Mouse (Mus musculus) kidney, postnatal 25 days (tissue): ENCODE data around the gene Arhgap27.

Experiments used
- DNase-seq, 2 experiments: peaks; one replicate each; pipeline ENCODE4 v3.0.0; 2021; ENCODE audit warnings: mixed read lengths in 2 of 2

The Arhgap27 gene

GRCm38 (mm10) chr11:103380460-103380859 lies 17.0 kb upstream of the Arhgap27 start:
- DNase-seq: peak in 1 of 2 experiments; percentile 4

GRCm38 (mm10) chr11:103378341-103378740 lies 14.8 kb upstream of the Arhgap27 start:
- DNase-seq: no peak

GRCm38 (mm10) chr11:103375772-103376171 lies 12.3 kb upstream of the Arhgap27 start:
- no peak for DNase-seq

- peak in 1 of 2 experiments; percentile 49 for DNase-seq
Observed at GRCm38 (mm10) chr11:103375258-103375657, 11.8 kb upstream of the Arhgap27 start.

GRCm38 (mm10) chr11:103373922-103374321 lies 10.4 kb upstream of the Arhgap27 start:
- DNase-seq: no peak

- DNase-seq: no peak
Observed at GRCm38 (mm10) chr11:103372561-103372960, 9.1 kb upstream of the Arhgap27 start.

- DNase-seq: peak; percentile 45 to 81
Observed at GRCm38 (mm10) chr11:103372068-103372467, 8.6 kb upstream of the Arhgap27 start.

- peak; percentile 55 to 83 for DNase-seq
Observed at GRCm38 (mm10) chr11:103371222-103371539, 7.7 kb upstream of the Arhgap27 start.

- DNase-seq: peak in 1 of 2 experiments; percentile 41
Observed at GRCm38 (mm10) chr11:103370397-103371221, 7.1 kb upstream of the Arhgap27 start.

GRCm38 (mm10) chr11:103365530-103365929 lies 2.0 kb upstream of the Arhgap27 start:
- DNase-seq: no peak

- no peak for DNase-seq
Observed at GRCm38 (mm10) chr11:103365022-103365421, 1.5 kb upstream of the Arhgap27 start.

GRCm38 (mm10) chr11:103364335-103364734 lies 843 bp upstream of the Arhgap27 start:
- DNase-seq: peak in 1 of 2 experiments; percentile 37

GRCm38 (mm10) chr11:103362521-103363181 lies 841 bp downstream of the Arhgap27 start:
- peak in 1 of 2 experiments; percentile 69 for DNase-seq

GRCm38 (mm10) chr11:103362054-103362432 lies 1.4 kb downstream of the Arhgap27 start:
- peak; percentile 40 to 69 for DNase-seq

GRCm38 (mm10) chr11:103361396-103362053 lies 2.0 kb downstream of the Arhgap27 start:
- DNase-seq: peak; percentile 50 to 79

GRCm38 (mm10) chr11:103360661-103361081 lies 2.8 kb downstream of the Arhgap27 start:
- no peak for DNase-seq

GRCm38 (mm10) chr11:103359841-103360641 lies 3.5 kb downstream of the Arhgap27 start:
- DNase-seq: peak; percentile 84 to 92

- peak; percentile 80 to 83 for DNase-seq
Observed at GRCm38 (mm10) chr11:103359122-103359521, 4.4 kb downstream of the Arhgap27 start.

GRCm38 (mm10) chr11:103358316-103358715 lies 5.2 kb downstream of the Arhgap27 start:
- peak; percentile 39 to 72 for DNase-seq

GRCm38 (mm10) chr11:103357710-103358109 lies 5.8 kb downstream of the Arhgap27 start:
- DNase-seq: no peak

GRCm38 (mm10) chr11:103356938-103357670 lies 6.4 kb downstream of the Arhgap27 start:
- no peak for DNase-seq

- peak; percentile 72 to 93 for DNase-seq
Observed at GRCm38 (mm10) chr11:103356032-103356571, 7.4 kb downstream of the Arhgap27 start.
